In genomic region chr4:132302939-132303479, GRCm38 (mm10) we compare ENCODE assay signal across 8 mouse cellular contexts. TPM values are rescaled to one million over a fixed set of nuclear protein-coding genes. Genes with fewer than 3 reads are reported as not detected.
DNase-seq lines count a peak whose midpoint lies in the region; ATAC-seq and TF ChIP-seq lines count a peak whose summit lies in the region.

TSS of gene Rab42 (minus strand) at chr4:132303385.

- no peak for TF ChIP-seq CTCF in ES-Bruce4 (IDR thresholded peaks at IDR 0.05; ENCODE audit: low read depth, low read length)
- peak; percentile 45 for TF ChIP-seq CTCF in lung, postnatal 0 days (IDR thresholded peaks at IDR 0.05)

- DNase-seq in c-Kit-positive CD71-positive TER-119-negative erythroid progenitor cells, embryonic 14.5 days (ENCODE audit: low read depth) = peak; percentile 45
- DNase-seq in forelimb bud, embryonic 11.5 days (ENCODE audit: low read depth, low spot score) = peak; percentile 49
- DNase-seq in heart, postnatal 36 days = peak; percentile 58 to 62
- peak; percentile 58 for DNase-seq in layer of hippocampus, adult 9-11 months
- DNase-seq in lung, postnatal 0 days (ENCODE audit: low spot score) = peak; percentile 87
- DNase-seq in ovary, postnatal 14 days (ENCODE audit: low spot score) = peak; percentile 39
- peak; percentile 68 for DNase-seq in thymus, postnatal 14 days

- H3K9ac ChIP-seq in ES-Bruce4 (ENCODE audit: low read depth, poor library complexity, severe bottlenecking) = peak within 1 kb of the TSS; percentile 17
- H3K9ac ChIP-seq in lung, postnatal 0 days (replicated peaks; ENCODE audit: low read depth) = 0 out of 2 replicates have a peak within 1 kb of the TSS, but pooled peaks have one; percentile 34

- H3K4me2 ChIP-seq in lung, postnatal 0 days (replicated peaks; ENCODE audit: low read depth, low read length) = peak within 1 kb of the TSS; percentile 67

- no peaks in the 10 kb centered on the region for H3K27me3 ChIP-seq in ES-Bruce4 (ENCODE audit: control insufficient read depth, insufficient read depth, low read length, poor library complexity, severe bottlenecking)
- no peaks in the 10 kb centered on the region for H3K27me3 ChIP-seq in lung, postnatal 0 days (replicated peaks; ENCODE audit: insufficient read depth, low read length)

- no peaks in the 10 kb centered on the region for H3K36me3 ChIP-seq in ES-Bruce4 (ENCODE audit: control insufficient read depth, insufficient read depth, low read length, poor library complexity, severe bottlenecking)
- H3K36me3 ChIP-seq in lung, postnatal 0 days (ENCODE audit: insufficient read depth, low read length) = no peaks in the 10 kb centered on the region

- 2% methylated on average over 29 of the region's 31 CpGs for WGBS in lung, postnatal 0 days

- no peak for TF ChIP-seq POLR2A in ES-Bruce4 (IDR thresholded peaks at IDR 0.05; ENCODE audit: insufficient read depth, low read length)

- peak within 1 kb of the TSS; percentile 77 for H3K4me3 ChIP-seq in ES-Bruce4 (ENCODE audit: low read depth, low read length)
- H3K4me3 ChIP-seq in lung, postnatal 0 days (ENCODE audit: low read depth, low read length) = peak within 1 kb of the TSS; percentile 49

- ATAC-seq in lung, postnatal 0 days = peak; percentile 88

- no peaks in the 10 kb centered on the region for H3K9me3 ChIP-seq in ES-Bruce4 (replicated peaks; ENCODE audit: control insufficient read depth, insufficient read depth, low read length, poor library complexity, severe bottlenecking)
- no peaks in the 10 kb centered on the region for H3K9me3 ChIP-seq in lung, postnatal 0 days (ENCODE audit: low read length)

- peaks cover 3% of the 10 kb centered on the region for H3K4me1 ChIP-seq in ES-Bruce4 (ENCODE audit: control insufficient read depth, insufficient read depth, low read length)
- H3K4me1 ChIP-seq in lung, postnatal 0 days (ENCODE audit: insufficient read depth, low read depth, low read length) = no peaks in the 10 kb centered on the region

- H3K27ac ChIP-seq in ES-Bruce4 (ENCODE audit: insufficient read depth, low read length) = peak within 1 kb of the TSS; percentile 57
- no peak within 1 kb of the TSS for H3K27ac ChIP-seq in lung, postnatal 0 days (ENCODE audit: low read length)

- TF ChIP-seq EP300 in ES-Bruce4 (IDR thresholded peaks at IDR 0.05; ENCODE audit: insufficient read depth, low read depth, low read length) = no peak
- no peak for TF ChIP-seq EP300 in lung, postnatal 0 days (IDR thresholded peaks at IDR 0.05)

- intact Hi-C loops in heart, postnatal 36 days (cut with DNase I) = no loop called here

RNA-seq across cellular contexts. Expression of gene Rab42, which starts in this region (rescaled TPM):
- 0.90 TPM in 1 of 2 replicates, not detected in the other for polyA plus RNA-seq in ES-Bruce4 (2011; ENCODE audit: insufficient read depth, insufficient read length, low read depth, missing spikeins)
- total RNA-seq in heart, postnatal 36 days (2021) = under 1 TPM in 1 of 2 experiments, not detected in 1; 0.98 TPM
- 2.3 and 3.1 TPM in 2 replicates for polyA plus RNA-seq in lung, postnatal 0 days (2015; fragmentation: Nextera tagmentation; extraction: Ambion mirVana)

Comparison
In these comparisons a context has a peak if more than half of its experiments do, and no peak if none do; other contexts are left out.
1. Peak in DNase-seq in heart, postnatal 36 days; RNA of the gene not detected or under 1 TPM.